Mouse (Mus musculus) intestine, postnatal 0 days (tissue): ENCODE results near the gene Eda. TPM values are rescaled to one million over a fixed set of nuclear protein-coding genes. Genes with fewer than 3 reads are reported as not detected.

Experiments
- ATAC-seq: fragments of 200-750 bp; cut with Nextera tagmentation; 2 replicates; pipeline ENCODE4 v1.8.0; 2017; ENCODE audit warnings: mild to moderate bottlenecking, moderate TSS enrichment, moderate library complexity
- H3K27ac ChIP-seq: fragments of 300-500 bp; sonication (generic); 2 replicates; pipeline ENCODE4 v1.5.1; 2014; ENCODE audit warnings: mild to moderate bottlenecking, low read depth, low read length, moderate library complexity
- H3K27me3 ChIP-seq: fragments of 300-500 bp; sonication (generic); replicated peaks from 2 replicates; pipeline ENCODE4 v1.6.1; 2014; ENCODE audit warnings: low read length, mixed read lengths; ENCODE audit not compliant: control insufficient read depth, insufficient read depth
- H3K36me3 ChIP-seq: fragments of 300-500 bp; sonication (generic); 2 replicates; pipeline ENCODE4 v1.6.1; 2014; ENCODE audit warnings: mild to moderate bottlenecking, moderate library complexity; ENCODE audit not compliant: control insufficient read depth, insufficient read depth
- H3K4me1 ChIP-seq: fragments of 300-500 bp; sonication (generic); replicated peaks from 2 replicates; pipeline ENCODE4 v1.6.1; 2014; ENCODE audit warnings: antibody characterized with exemption, low read length, mixed read lengths; ENCODE audit not compliant: control insufficient read depth, insufficient read depth
- H3K4me2 ChIP-seq: fragments of 300-500 bp; sonication (generic); replicated peaks from 2 replicates; pipeline ENCODE4 v1.6.1; 2014; ENCODE audit warnings: low read depth, mild to moderate bottlenecking, moderate library complexity
- H3K4me3 ChIP-seq: fragments of 300-500 bp; sonication (generic); 2 replicates; pipeline ENCODE4 v1.5.1; 2014; ENCODE audit warnings: low read depth, low read length
- H3K9ac ChIP-seq: fragments of 300-500 bp; sonication (generic); 2 replicates; pipeline ENCODE4 v1.6.1; 2014; ENCODE audit warnings: mild to moderate bottlenecking, low read depth, low read length
- H3K9me3 ChIP-seq: fragments of 300-500 bp; sonication (generic); 2 replicates; pipeline ENCODE4 v1.6.1; 2016; ENCODE audit warnings: mixed run types; ENCODE audit not compliant: control insufficient read depth
- CTCF ChIP-seq: sonication (generic); IDR thresholded peaks from 2 replicates; pipeline ENCODE4 v1.5.1; 2016; ENCODE audit warnings: low read depth, mild to moderate bottlenecking, control low read depth, antibody characterized with exemption, moderate library complexity
- WGBS: fragments of 180-500 bp; shearing (Covaris S2); extraction: QIAGEN DNeasy Blood & Tissue Kit; methylation state at CpG from one replicate; pipeline ENCODE4 v1.1.7; 2014; 5-methylcytosine and 5-hydroxymethylcytosine counted together
- polyA plus RNA-seq: library from polyadenylated mRNA; unstranded; fragments of >200 nt; fragmentation: Nextera tagmentation; extraction: Ambion mirVana; gene quantifications from 2 replicates; pipeline ENCODE4 v1.2.1, GENCODE M21; 2015

Eda gene
- polyA plus RNA-seq, 1 experiment from 2014 or later: 0.40 TPM

DNA sequence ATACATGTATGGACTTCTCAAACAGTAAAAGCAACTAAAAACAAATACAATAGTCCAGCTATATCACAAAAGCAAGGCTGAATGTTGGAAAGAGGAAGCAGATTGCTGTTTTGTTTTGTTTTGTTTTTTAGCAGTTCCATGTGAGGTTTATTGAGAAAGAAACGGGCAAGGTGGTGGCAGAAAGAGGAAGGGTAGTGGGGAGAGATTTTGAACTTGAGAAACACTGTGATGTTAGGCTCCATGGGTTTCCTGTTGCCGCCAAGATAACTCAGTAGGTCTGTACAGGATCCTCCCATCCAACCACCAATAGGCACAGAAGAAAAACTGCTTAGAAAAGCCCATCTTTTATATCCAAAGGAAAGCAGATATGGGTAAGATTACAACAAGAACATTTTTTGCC lies 365.3 kb downstream of the Eda start:
- no peak overlapping the region for H3K4me3 ChIP-seq
- H3K27me3 ChIP-seq: no peaks in the 10 kb centered on the region
- no peaks in the 10 kb centered on the region for H3K9me3 ChIP-seq
- H3K9ac ChIP-seq: no peak overlapping the region
- no peak for ATAC-seq
- H3K4me1 ChIP-seq: no peaks in the 10 kb centered on the region
- no peaks in the 10 kb centered on the region for H3K36me3 ChIP-seq
- H3K27ac ChIP-seq: no peak overlapping the region
- TF ChIP-seq CTCF: no peak
- WGBS: 63% methylated on average over 2 of the region's 2 CpGs
- no peak overlapping the region for H3K4me2 ChIP-seq

GRCm38 (mm10) chrX:100344433-100344832 lies 369.0 kb downstream of the Eda start:
- TF ChIP-seq CTCF: no peak
- H3K9me3 ChIP-seq: no peaks in the 10 kb centered on the region
- H3K4me2 ChIP-seq: no peak overlapping the region
- no peak overlapping the region for H3K4me3 ChIP-seq
- H3K36me3 ChIP-seq: no peaks in the 10 kb centered on the region
- no peak overlapping the region for H3K27ac ChIP-seq
- WGBS: 84% methylated on average over 2 of the region's 2 CpGs
- H3K4me1 ChIP-seq: no peaks in the 10 kb centered on the region
- no peak overlapping the region for H3K9ac ChIP-seq
- H3K27me3 ChIP-seq: no peaks in the 10 kb centered on the region
- no peak for ATAC-seq

DNA sequence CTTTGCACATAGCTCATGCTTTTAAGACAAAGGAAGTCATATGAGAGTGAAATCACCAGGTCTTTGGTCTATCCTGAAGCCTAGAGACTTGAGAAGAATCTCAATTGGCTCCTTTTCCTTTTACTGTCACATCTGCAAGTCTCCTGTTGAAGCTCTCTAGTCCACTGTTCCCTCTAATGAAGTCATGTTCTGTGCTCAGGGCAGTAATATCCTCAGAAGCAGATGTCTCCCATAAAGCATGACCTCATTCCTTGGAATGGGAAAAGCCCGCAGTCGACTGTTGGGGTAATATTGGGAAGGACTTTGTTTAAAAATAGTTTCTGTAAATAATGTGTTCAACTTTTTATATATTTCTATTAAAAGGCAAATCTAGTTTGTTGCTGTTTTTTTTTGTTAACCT lies 381.6 kb downstream of the Eda start:
- H3K4me2 ChIP-seq: no peak overlapping the region
- no peaks in the 10 kb centered on the region for H3K4me1 ChIP-seq
- no peaks in the 10 kb centered on the region for H3K36me3 ChIP-seq
- H3K4me3 ChIP-seq: no peak overlapping the region
- no peak for TF ChIP-seq CTCF
- no peaks in the 10 kb centered on the region for H3K27me3 ChIP-seq
- H3K9ac ChIP-seq: no peak overlapping the region
- no peaks in the 10 kb centered on the region for H3K9me3 ChIP-seq
- no peak overlapping the region for H3K27ac ChIP-seq
- ATAC-seq: no peak
- 70% methylated on average over 2 of the region's 2 CpGs for WGBS

DNA sequence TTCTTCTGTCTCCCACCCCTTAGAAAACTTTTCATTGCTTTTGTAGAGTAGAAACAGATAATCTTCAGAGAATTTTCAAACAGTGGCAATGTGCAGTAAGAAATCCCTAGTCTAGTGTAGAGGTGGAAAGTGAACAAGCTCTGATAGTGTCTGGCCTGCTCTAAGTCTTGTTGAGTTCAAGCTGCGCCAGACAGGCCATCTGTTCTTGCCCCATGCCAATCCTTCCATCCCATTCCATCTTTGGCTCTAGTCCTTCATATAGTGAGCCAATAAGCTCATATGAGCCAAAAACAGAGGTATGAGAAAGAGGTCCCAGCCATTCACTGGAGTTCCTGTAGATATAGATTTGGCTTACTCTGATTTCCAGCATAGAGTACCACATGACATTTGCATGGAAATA lies 414.5 kb downstream of the Eda start:
- TF ChIP-seq CTCF: no peak
- Histone ChIP-seq H3K4me3 (no peak overlapping the region), H3K9ac (no peak overlapping the region), H3K9me3 (no peaks in the 10 kb centered on the region), H3K4me1 (no peaks in the 10 kb centered on the region), H3K27me3 (no peaks in the 10 kb centered on the region), H3K36me3 (no peaks in the 10 kb centered on the region), H3K4me2 (no peak overlapping the region), H3K27ac (no peak overlapping the region)
- WGBS: 88% methylated on average over 1 of the region's 1 CpGs
- ATAC-seq: no peak

DNA sequence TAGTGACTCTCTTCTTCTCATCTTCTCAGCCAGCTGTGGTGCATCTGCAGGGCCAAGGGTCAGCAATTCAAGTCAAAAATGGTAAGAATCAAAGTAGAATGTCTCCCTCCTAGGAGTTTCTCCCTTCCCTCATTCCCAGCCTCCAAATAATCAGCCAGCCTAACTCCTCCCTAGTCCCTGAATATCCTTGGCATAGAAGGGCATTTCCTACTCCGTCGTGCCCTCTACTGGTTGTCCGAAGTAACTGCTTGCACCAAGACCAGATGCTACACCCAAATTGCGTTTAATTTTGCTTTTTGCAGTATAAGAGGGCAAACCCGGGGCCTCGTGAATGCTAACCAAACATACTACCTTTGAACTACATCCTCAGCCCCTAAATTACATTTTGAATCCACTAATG lies 416.9 kb downstream of the Eda start:
- ATAC-seq: no peak
- 30% methylated on average over 6 of the region's 6 CpGs for WGBS
- no peaks in the 10 kb centered on the region for H3K36me3 ChIP-seq
- H3K4me1 ChIP-seq: no peaks in the 10 kb centered on the region
- H3K9ac ChIP-seq: no peak overlapping the region
- H3K4me2 ChIP-seq: no peak overlapping the region
- no peaks in the 10 kb centered on the region for H3K9me3 ChIP-seq
- TF ChIP-seq CTCF: peak; percentile 78
- no peak overlapping the region for H3K27ac ChIP-seq
- H3K4me3 ChIP-seq: no peak overlapping the region
- H3K27me3 ChIP-seq: no peaks in the 10 kb centered on the region

DNA sequence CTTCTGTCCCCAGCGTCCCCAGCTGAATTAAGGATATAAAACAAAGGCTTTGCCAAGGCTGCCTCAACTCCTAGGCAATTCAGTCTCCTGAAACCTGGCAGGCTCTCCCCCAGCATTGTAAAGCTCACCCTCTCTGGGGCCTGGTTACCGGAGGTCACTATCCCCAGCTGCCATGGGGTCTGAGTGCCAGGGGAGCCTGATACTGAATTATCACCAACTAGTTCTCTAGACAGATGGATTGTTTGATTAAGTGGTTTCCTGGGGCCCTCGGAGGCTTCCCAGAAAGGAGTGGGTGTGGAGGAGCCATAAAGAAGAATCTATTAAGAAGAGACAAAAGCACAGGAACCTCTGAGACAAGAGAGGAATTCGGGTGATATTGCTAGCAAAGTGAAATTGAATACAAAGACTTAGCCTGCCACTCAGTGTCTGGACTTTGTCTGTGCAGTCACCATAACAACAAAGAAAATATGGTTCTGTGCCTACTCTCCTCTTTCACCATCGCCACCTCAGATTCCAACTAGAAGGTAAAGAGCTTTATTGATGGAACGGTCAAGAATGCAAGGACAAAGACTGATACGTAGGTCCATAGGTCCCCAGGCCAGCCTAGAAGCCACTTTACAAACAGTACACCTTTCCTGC lies 418.9 kb downstream of the Eda start:
- H3K36me3 ChIP-seq: no peaks in the 10 kb centered on the region
- 67% methylated on average over 7 of the region's 7 CpGs for WGBS
- H3K27me3 ChIP-seq: no peaks in the 10 kb centered on the region
- H3K4me2 ChIP-seq: no peak overlapping the region
- no peak overlapping the region for H3K9ac ChIP-seq
- TF ChIP-seq CTCF: no peak
- no peaks in the 10 kb centered on the region for H3K4me1 ChIP-seq
- ATAC-seq: no peak
- H3K27ac ChIP-seq: no peak overlapping the region
- H3K4me3 ChIP-seq: no peak overlapping the region
- no peaks in the 10 kb centered on the region for H3K9me3 ChIP-seq

GRCm38 (mm10) chrX:100395026-100395425 lies 419.6 kb downstream of the Eda start:
- no peak overlapping the region for H3K27ac ChIP-seq
- WGBS: 80% methylated on average over 8 of the region's 8 CpGs
- no peaks in the 10 kb centered on the region for H3K9me3 ChIP-seq
- no peaks in the 10 kb centered on the region for H3K36me3 ChIP-seq
- H3K9ac ChIP-seq: no peak overlapping the region
- H3K27me3 ChIP-seq: no peaks in the 10 kb centered on the region
- no peak for ATAC-seq
- H3K4me3 ChIP-seq: no peak overlapping the region
- no peaks in the 10 kb centered on the region for H3K4me1 ChIP-seq
- no peak overlapping the region for H3K4me2 ChIP-seq
- peak; percentile 61 for TF ChIP-seq CTCF
